Mouse (Mus musculus): ENCODE results near the gene Kank3.
"Not testable (repeated sequence)": the region's sequence is repeated elsewhere in the genome, so short reads cannot be mapped to it uniquely, and the experiment has no call there.

Kank3 gene

GRCm38 (mm10) chr17:33808192-33808591 is 2.1 kb upstream of the Kank3 start:
- DNase-seq: no peak

GRCm38 (mm10) chr17:33811142-33811516 is 810 bp downstream of the Kank3 start:
- DNase-seq: no peak

GRCm38 (mm10) chr17:33812475-33812874 is 2.2 kb downstream of the Kank3 start:
- DNase-seq: no peak

- peak; percentile 64 for DNase-seq
These were observed 2.7 kb downstream of the Kank3 start for GRCm38 (mm10) chr17:33812990-33813389.

GRCm38 (mm10) chr17:33815399-33815798 is 5.1 kb downstream of the Kank3 start:
- no peak for DNase-seq

- no peak for DNase-seq
These were observed 6.3 kb downstream of the Kank3 start for GRCm38 (mm10) chr17:33816612-33817011.

- DNase-seq: peak; percentile 88
These were observed 7.1 kb downstream of the Kank3 start for GRCm38 (mm10) chr17:33817184-33817968.

- DNase-seq: no peak
These were observed 7.8 kb downstream of the Kank3 start for GRCm38 (mm10) chr17:33817969-33818643.

- no peak for DNase-seq
These were observed 12.2 kb downstream of the Kank3 start for GRCm38 (mm10) chr17:33822436-33822959.

GRCm38 (mm10) chr17:33823171-33823570 is 12.9 kb downstream of the Kank3 start:
- DNase-seq: not testable (repeated sequence)

GRCm38 (mm10) chr17:33824084-33824996 is 14.0 kb downstream of the Kank3 start, which contains the start of the genes Rps28 and Ndufa7:
Gene Rps28, minus strand, starts transcription at chr17:33824562.
Gene Ndufa7, plus strand, starts transcription at chr17:33824572.
- DNase-seq: peak; percentile 100

- DNase-seq: not testable (repeated sequence)
These were observed 14.6 kb downstream of the Kank3 start for GRCm38 (mm10) chr17:33824997-33825330.

- no peak for DNase-seq
These were observed 15.1 kb downstream of the Kank3 start for GRCm38 (mm10) chr17:33825462-33825861.

GRCm38 (mm10) chr17:33826850-33827249 is 16.5 kb downstream of the Kank3 start:
- peak; percentile 76 for DNase-seq

GRCm38 (mm10) chr17:33828892-33829291 is 18.6 kb downstream of the Kank3 start:
- peak; percentile 83 for DNase-seq

GRCm38 (mm10) chr17:33829561-33829960 is 19.2 kb downstream of the Kank3 start:
- DNase-seq: no peak

GRCm38 (mm10) chr17:33842966-33843795 is 32.9 kb downstream of the Kank3 start, which contains the start of gene Cd320:
Gene Cd320, plus strand, starts transcription at chr17:33843091.
- peak; percentile 95 for DNase-seq

GRCm38 (mm10) chr17:33844196-33844595 is 33.9 kb downstream of the Kank3 start:
- DNase-seq: no peak

GRCm38 (mm10) chr17:33848139-33848538 is 37.8 kb downstream of the Kank3 start:
- no peak for DNase-seq

GRCm38 (mm10) chr17:33851331-33851730 is 41.0 kb downstream of the Kank3 start:
- DNase-seq: no peak

- no peak for DNase-seq
These were observed 47.5 kb downstream of the Kank3 start for GRCm38 (mm10) chr17:33857816-33858215.
